In the genomic region with DNA sequence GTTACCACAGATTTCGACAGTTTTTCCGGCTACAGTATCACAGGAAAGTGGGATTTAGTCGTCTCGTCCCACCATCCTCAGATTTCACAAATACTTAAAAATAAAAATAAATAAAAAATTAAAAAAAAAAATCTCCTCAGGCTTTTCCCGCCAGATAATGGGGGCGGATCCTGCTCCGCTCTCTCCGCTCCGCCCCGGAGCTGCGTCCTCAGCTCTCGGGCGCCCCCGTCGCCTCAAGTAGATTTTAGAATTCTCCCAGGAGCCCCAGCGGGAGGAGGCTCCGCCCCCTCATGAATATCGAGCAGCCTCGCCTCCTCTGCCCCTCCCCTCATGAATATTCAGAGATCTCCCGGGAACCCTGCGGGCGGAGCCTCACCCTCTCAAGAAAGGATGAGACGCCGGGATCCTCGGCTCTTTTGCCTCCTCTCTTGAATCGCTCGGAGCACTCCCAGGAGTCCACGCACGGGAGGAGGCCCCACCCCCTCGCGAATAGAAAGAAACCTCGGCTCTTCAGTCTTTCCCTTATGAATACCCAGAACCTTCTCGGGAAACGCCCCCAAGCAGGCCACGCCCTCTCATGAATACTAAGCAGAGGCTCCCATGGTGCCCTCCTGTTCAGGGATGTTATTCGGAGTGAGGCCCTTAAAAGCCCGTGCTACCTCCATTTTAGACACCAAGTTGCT, we compare ENCODE assay signal across 8 mouse cellular contexts. TPM values are rescaled to one million over a fixed set of nuclear protein-coding genes. Genes with fewer than 3 reads are reported as not detected.
DNase-seq lines count a peak whose midpoint lies in the region; ATAC-seq and TF ChIP-seq lines count a peak whose summit lies in the region.

A gene (minus strand): TSS at position 237 of the 683 bp plus-strand sequence.

- H3K9me3 ChIP-seq in heart, embryonic 12.5 days (replicated peaks): 0 out of 2 replicates have a peak, but pooled peaks cover 2% of the 10 kb centered on the region
- no peaks in the 10 kb centered on the region for H3K9me3 ChIP-seq in kidney, postnatal 0 days (replicated peaks; ENCODE audit: low read length)
- no peaks in the 10 kb centered on the region for H3K9me3 ChIP-seq in liver, embryonic 11.5 days (ENCODE audit: control insufficient read depth, low read length)
- H3K9me3 ChIP-seq in stomach, embryonic 14.5 days (ENCODE audit: control insufficient read depth, low read depth, low read length): no peaks in the 10 kb centered on the region

- peak within 1 kb of the TSS; percentile 60 for H3K4me3 ChIP-seq in heart, embryonic 12.5 days
- peak within 1 kb of the TSS; percentile 55 for H3K4me3 ChIP-seq in kidney, postnatal 0 days (replicated peaks; ENCODE audit: low read depth, low read length)
- H3K4me3 ChIP-seq in liver, embryonic 11.5 days (ENCODE audit: low read depth, low read length): peak within 1 kb of the TSS; percentile 61
- H3K4me3 ChIP-seq in stomach, embryonic 14.5 days (ENCODE audit: low read depth, low read length): peak within 1 kb of the TSS; percentile 34

- peak; percentile 97 for ATAC-seq in erythroid progenitor cell, adult 5-6 weeks (replicated peaks; ENCODE audit: low FRiP score, poor library complexity, severe bottlenecking)
- ATAC-seq in heart, embryonic 12.5 days (ENCODE audit: insufficient number of reproducible peaks, low FRiP score): peak; percentile 93
- peak; percentile 96 for ATAC-seq in kidney, postnatal 0 days (replicated peaks; ENCODE audit: low FRiP score, low read depth)
- peak; percentile 92 for ATAC-seq in liver, embryonic 11.5 days (replicated peaks; ENCODE audit: low FRiP score)
- ATAC-seq in stomach, embryonic 14.5 days (ENCODE audit: insufficient number of reproducible peaks, insufficient read depth, low FRiP score, low read depth): peak; percentile 94

- no peaks in the 10 kb centered on the region for H3K4me1 ChIP-seq in heart, embryonic 12.5 days (replicated peaks)
- no peaks in the 10 kb centered on the region for H3K4me1 ChIP-seq in kidney, postnatal 0 days (replicated peaks; ENCODE audit: insufficient read depth, low read length)
- H3K4me1 ChIP-seq in liver, embryonic 11.5 days (replicated peaks; ENCODE audit: control insufficient read depth, insufficient read depth, low read length): peaks cover 3% of the 10 kb centered on the region
- H3K4me1 ChIP-seq in stomach, embryonic 14.5 days (ENCODE audit: control insufficient read depth, insufficient read depth, low read length): no peaks in the 10 kb centered on the region

- peak within 1 kb of the TSS; percentile 60 for H3K9ac ChIP-seq in heart, embryonic 12.5 days
- H3K9ac ChIP-seq in kidney, postnatal 0 days (ENCODE audit: low read depth, low read length): peak within 1 kb of the TSS; percentile 62
- H3K9ac ChIP-seq in liver, embryonic 11.5 days (ENCODE audit: low read depth, low read length): peak within 1 kb of the TSS; percentile 66
- peak within 1 kb of the TSS; percentile 29; the same call in 1 of the 2 replicates for H3K9ac ChIP-seq in stomach, embryonic 14.5 days (replicated peaks; ENCODE audit: low read depth, low read length)

- H3K27ac ChIP-seq in heart, embryonic 12.5 days (ENCODE audit: poor library complexity, severe bottlenecking): peak within 1 kb of the TSS; percentile 70
- peak within 1 kb of the TSS; percentile 87 for H3K27ac ChIP-seq in kidney, postnatal 0 days
- peak within 1 kb of the TSS; percentile 85 for H3K27ac ChIP-seq in liver, embryonic 11.5 days (ENCODE audit: low read depth, low read length)
- peak within 1 kb of the TSS; percentile 84 for H3K27ac ChIP-seq in stomach, embryonic 14.5 days (ENCODE audit: low read length)

- WGBS in heart, embryonic 12.5 days: 0% methylated on average over 37 of the region's 37 CpGs
- WGBS in kidney, postnatal 0 days: under 1% methylated on average over 37 of the region's 37 CpGs
- under 1% methylated on average over 37 of the region's 37 CpGs for WGBS in liver, embryonic 11.5 days
- under 1% methylated on average over 37 of the region's 37 CpGs for WGBS in stomach, embryonic 14.5 days

- DNase-seq in CD4-positive helper T cell, adult 2 months (ENCODE audit: low read depth, low spot score): peak; percentile 98
- peak; percentile 96 for DNase-seq in brain, embryonic 18.5 days (ENCODE audit: low read depth, low spot score)
- DNase-seq in kidney, postnatal 0 days (ENCODE audit: low spot score): peak; percentile 99
- peak; percentile 96 for DNase-seq in liver, embryonic 11.5 days (ENCODE audit: low spot score)
- peak; percentile 98 for DNase-seq in naive thymus-derived CD4-positive, alpha-beta T cell, adult 2 months (ENCODE audit: low read depth)

- H3K36me3 ChIP-seq in heart, embryonic 12.5 days: no peaks in the 10 kb centered on the region
- H3K36me3 ChIP-seq in kidney, postnatal 0 days (ENCODE audit: insufficient read depth, low read length): no peaks in the 10 kb centered on the region
- H3K36me3 ChIP-seq in liver, embryonic 11.5 days (ENCODE audit: control insufficient read depth, insufficient read depth, low read length): no peaks in the 10 kb centered on the region
- no peaks in the 10 kb centered on the region for H3K36me3 ChIP-seq in stomach, embryonic 14.5 days (ENCODE audit: control insufficient read depth, insufficient read depth, low read length)

- no peaks in the 10 kb centered on the region for H3K27me3 ChIP-seq in heart, embryonic 12.5 days (replicated peaks)
- H3K27me3 ChIP-seq in kidney, postnatal 0 days (ENCODE audit: insufficient read depth, low read length): no peaks in the 10 kb centered on the region
- no peaks in the 10 kb centered on the region for H3K27me3 ChIP-seq in liver, embryonic 11.5 days (replicated peaks; ENCODE audit: control insufficient read depth, insufficient read depth, low read length)
- no peaks in the 10 kb centered on the region for H3K27me3 ChIP-seq in stomach, embryonic 14.5 days (ENCODE audit: control insufficient read depth, insufficient read depth, low read length)

- peak; percentile 73 for TF ChIP-seq CTCF in kidney, postnatal 0 days (IDR thresholded peaks at IDR 0.05; ENCODE audit: low read depth)

- H3K4me2 ChIP-seq in heart, embryonic 12.5 days: peak within 1 kb of the TSS; percentile 71
- peak within 1 kb of the TSS; percentile 56 for H3K4me2 ChIP-seq in kidney, postnatal 0 days (ENCODE audit: low read length)
- H3K4me2 ChIP-seq in liver, embryonic 11.5 days: peak within 1 kb of the TSS; percentile 72
- H3K4me2 ChIP-seq in stomach, embryonic 14.5 days (replicated peaks; ENCODE audit: low read depth, low read length): peak within 1 kb of the TSS; percentile 36

RNA-seq across cellular contexts. Expression of the gene that starts here (rescaled TPM):
- not detected in 2 replicates for total RNA-seq in erythroid progenitor cell, adult 5-6 weeks (2015; ENCODE audit: low replicate concordance)
- total RNA-seq in erythroid progenitor cell, adult 5-6 weeks (2017; ENCODE audit: low replicate concordance): 0.61 and 0.64 TPM in 2 replicates
- 0.87 and 1.5 TPM in 2 replicates for polyA plus RNA-seq in heart, embryonic 12.5 days (2016; fragmentation: Nextera tagmentation; extraction: Ambion mirVana)
- polyA plus RNA-seq in kidney, postnatal 0 days (2015; fragmentation: Nextera tagmentation; extraction: Ambion mirVana): 0.61 and 0.95 TPM in 2 replicates
- 1.1 TPM in 2 replicates for polyA plus RNA-seq in liver, embryonic 11.5 days (2014; fragmentation: Nextera tagmentation; extraction: Ambion mirVana)
- polyA plus RNA-seq in stomach, embryonic 14.5 days (2014; fragmentation: Nextera tagmentation; extraction: Ambion mirVana): 0.29 and 0.56 TPM in 2 replicates

Comparison
In these comparisons a context has a peak if more than half of its experiments do, and no peak if none do; other contexts are left out.
1. Peak in every context shown above with its lines: DNase-seq, ATAC-seq, H3K4me3 ChIP-seq and H3K27ac ChIP-seq.
2. Peak in ATAC-seq in erythroid progenitor cell, adult 5-6 weeks; RNA of the gene not detected or under 1 TPM.
3. Peak in DNase-seq, ATAC-seq, H3K4me3 ChIP-seq, H3K27ac ChIP-seq, H3K9ac ChIP-seq and H3K4me2 ChIP-seq in kidney, postnatal 0 days; RNA of the gene not detected or under 1 TPM.
4. Peak in ATAC-seq, H3K4me3 ChIP-seq, H3K27ac ChIP-seq, H3K9ac ChIP-seq and H3K4me2 ChIP-seq in stomach, embryonic 14.5 days; RNA of the gene not detected or under 1 TPM.